Mouse (Mus musculus): ENCODE measurements at regions not wholly inside any gene's neighbourhood (a gene's known extent, or its start where the extent isn't known, plus 50 kb on each side); places are given as distances from the start of the nearest gene placed in this dataset.

DNA sequence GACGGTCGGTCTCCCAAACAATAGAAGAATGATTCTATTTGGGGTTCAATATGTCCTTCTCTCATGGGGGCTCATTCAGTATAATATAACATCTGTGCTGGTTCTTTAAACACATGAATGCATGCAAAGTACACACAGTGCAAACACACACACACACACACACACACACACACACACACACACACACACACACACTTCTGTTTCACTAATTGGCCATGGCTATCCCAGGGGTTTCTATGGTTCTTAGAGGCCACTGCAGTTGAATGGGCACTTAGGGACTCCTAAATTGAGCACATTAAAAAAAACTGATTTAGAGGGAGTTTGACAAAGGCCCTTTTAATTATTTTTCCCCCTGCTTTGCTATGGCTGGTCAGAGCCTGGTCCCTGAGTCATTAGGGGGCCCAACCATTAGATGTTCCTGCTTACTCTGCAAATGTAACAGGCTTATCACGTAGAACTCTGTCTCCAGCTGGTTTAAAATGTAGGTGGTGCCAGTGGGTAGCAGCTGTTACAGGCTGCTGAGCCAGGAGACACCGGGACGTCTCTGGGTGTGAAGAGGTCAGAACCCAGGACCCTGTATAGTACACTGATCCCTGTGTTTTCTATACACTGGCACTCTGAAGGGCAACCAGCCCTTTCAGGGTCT lies 82.1 kb upstream of the Tab2 start:
- H3K9ac ChIP-seq (replicated peaks; ENCODE audit: low read depth, low read length): no peak overlapping the region
- H3K4me1 ChIP-seq (ENCODE audit: control insufficient read depth, insufficient read depth, low read length): peaks cover 4% of the 10 kb centered on the region; the same call in 1 of the 2 replicates
- WGBS: 7% methylated on average over 5 of the region's 5 CpGs
- no peaks in the 10 kb centered on the region for H3K27me3 ChIP-seq (ENCODE audit: control insufficient read depth, insufficient read depth, low read length)
- no peaks in the 10 kb centered on the region for H3K9me3 ChIP-seq (ENCODE audit: control insufficient read depth, low read length)
- H3K36me3 ChIP-seq (ENCODE audit: control insufficient read depth, insufficient read depth, low read length): no peaks in the 10 kb centered on the region
- H3K27ac ChIP-seq (ENCODE audit: low read depth, low read length): peak overlapping the region; percentile 71; the same call in 1 of the 2 replicates
- peak; percentile 91 for ATAC-seq (ENCODE audit: low read depth)
- no peak overlapping the region for H3K4me3 ChIP-seq (ENCODE audit: low read depth, low read length)
- H3K4me2 ChIP-seq (ENCODE audit: low read depth, low read length): peak overlapping the region; percentile 6; the same call in 1 of the 2 replicates

DNA sequence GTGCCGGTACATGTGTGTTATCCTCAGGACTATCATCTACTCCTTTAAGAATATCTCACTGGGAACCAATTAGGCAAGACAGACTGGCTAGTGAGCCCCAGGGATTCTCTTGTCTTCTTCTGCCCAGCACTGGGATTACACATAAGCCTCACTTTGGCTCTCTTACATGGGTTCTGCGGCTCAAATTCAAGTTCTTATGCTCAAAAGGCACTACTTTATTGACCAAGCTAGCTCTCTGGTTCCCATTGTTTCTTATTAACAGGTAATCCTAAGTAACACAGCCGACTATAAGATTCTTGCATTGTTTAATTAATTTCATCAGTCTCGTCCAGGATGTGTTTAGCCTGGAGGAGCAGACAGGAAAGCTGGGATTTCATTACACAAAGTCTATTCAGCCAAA lies 80.3 kb upstream of the Tab2 start:
- no peak overlapping the region for H3K4me3 ChIP-seq (ENCODE audit: low read depth, low read length)
- H3K27me3 ChIP-seq (ENCODE audit: control insufficient read depth, insufficient read depth, low read length): no peaks in the 10 kb centered on the region
- no peaks in the 10 kb centered on the region for H3K36me3 ChIP-seq (ENCODE audit: control insufficient read depth, insufficient read depth, low read length)
- H3K9me3 ChIP-seq (ENCODE audit: control insufficient read depth, low read length): no peaks in the 10 kb centered on the region
- H3K9ac ChIP-seq (replicated peaks; ENCODE audit: low read depth, low read length): no peak overlapping the region
- 77% methylated on average over 4 of the region's 4 CpGs for WGBS
- H3K4me1 ChIP-seq (ENCODE audit: control insufficient read depth, insufficient read depth, low read length): peaks cover 4% of the 10 kb centered on the region; the same call in 1 of the 2 replicates
- no peak for ATAC-seq (ENCODE audit: low read depth)
- no peak overlapping the region for H3K4me2 ChIP-seq (ENCODE audit: low read depth, low read length)
- no peak overlapping the region for H3K27ac ChIP-seq (ENCODE audit: low read depth, low read length)

DNA sequence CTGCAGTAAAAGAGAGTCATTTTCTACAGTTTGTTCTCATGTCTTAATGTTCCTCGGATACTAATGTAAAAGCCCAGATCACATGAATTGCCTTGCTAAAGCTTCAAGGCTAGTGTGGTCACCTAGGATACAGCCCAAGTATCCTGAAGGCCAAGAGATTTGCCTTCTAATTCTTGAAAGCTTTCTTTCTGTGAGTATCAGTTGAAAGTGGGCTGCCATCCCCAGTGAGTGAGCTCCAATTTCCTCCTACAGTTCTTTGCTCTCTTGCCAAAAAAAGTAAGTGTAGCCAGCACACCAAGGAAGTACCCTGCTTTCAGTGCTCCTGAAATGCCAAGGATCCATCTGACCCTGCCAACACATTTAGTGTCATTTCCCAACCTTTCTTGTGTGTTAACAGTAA lies 79.3 kb upstream of the Tab2 start:
- no peak for ATAC-seq (ENCODE audit: low read depth)
- Histone ChIP-seq H3K4me3 (ENCODE audit: low read depth, low read length) (no peak overlapping the region), H3K4me1 (ENCODE audit: control insufficient read depth, insufficient read depth, low read length) (peaks cover 4% of the 10 kb centered on the region; the same call in 1 of the 2 replicates), H3K27ac (ENCODE audit: low read depth, low read length) (no peak overlapping the region), H3K9me3 (ENCODE audit: control insufficient read depth, low read length) (no peaks in the 10 kb centered on the region), H3K27me3 (ENCODE audit: control insufficient read depth, insufficient read depth, low read length) (no peaks in the 10 kb centered on the region), H3K36me3 (ENCODE audit: control insufficient read depth, insufficient read depth, low read length) (no peaks in the 10 kb centered on the region), H3K4me2 (ENCODE audit: low read depth, low read length) (no peak overlapping the region), H3K9ac (replicated peaks; ENCODE audit: low read depth, low read length) (no peak overlapping the region)
- 17% methylated on average over 1 of the region's 1 CpGs for WGBS

DNA sequence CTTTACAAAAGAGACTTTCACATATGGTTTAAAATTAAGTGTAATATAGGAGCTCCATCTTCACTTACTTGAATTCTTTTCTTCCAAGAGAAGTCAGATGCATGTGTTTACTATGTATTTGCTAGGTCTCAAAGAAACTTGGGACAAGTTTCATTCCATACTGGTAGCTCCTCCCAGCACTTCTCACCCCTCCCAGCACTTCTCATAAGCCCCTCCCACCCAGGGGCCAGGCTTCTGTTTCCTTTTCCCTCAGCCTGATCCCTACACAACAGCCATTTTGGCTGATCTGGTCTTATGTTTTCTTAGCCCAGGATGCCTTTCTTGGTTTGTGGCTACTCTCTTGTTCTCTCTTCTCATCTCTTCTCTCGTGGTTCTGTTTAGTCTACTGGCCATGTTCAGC lies 76.2 kb upstream of the Tab2 start:
- ATAC-seq (ENCODE audit: low read depth): no peak
- Histone ChIP-seq H3K27me3 (ENCODE audit: control insufficient read depth, insufficient read depth, low read length) (no peaks in the 10 kb centered on the region), H3K9me3 (ENCODE audit: control insufficient read depth, low read length) (no peaks in the 10 kb centered on the region), H3K4me2 (ENCODE audit: low read depth, low read length) (no peak overlapping the region), H3K9ac (replicated peaks; ENCODE audit: low read depth, low read length) (no peak overlapping the region), H3K4me1 (ENCODE audit: control insufficient read depth, insufficient read depth, low read length) (no peaks in the 10 kb centered on the region), H3K36me3 (ENCODE audit: control insufficient read depth, insufficient read depth, low read length) (no peaks in the 10 kb centered on the region), H3K4me3 (ENCODE audit: low read depth, low read length) (no peak overlapping the region), H3K27ac (ENCODE audit: low read depth, low read length) (no peak overlapping the region)
- 90% methylated on average over 1 of the region's 1 CpGs for WGBS

DNA sequence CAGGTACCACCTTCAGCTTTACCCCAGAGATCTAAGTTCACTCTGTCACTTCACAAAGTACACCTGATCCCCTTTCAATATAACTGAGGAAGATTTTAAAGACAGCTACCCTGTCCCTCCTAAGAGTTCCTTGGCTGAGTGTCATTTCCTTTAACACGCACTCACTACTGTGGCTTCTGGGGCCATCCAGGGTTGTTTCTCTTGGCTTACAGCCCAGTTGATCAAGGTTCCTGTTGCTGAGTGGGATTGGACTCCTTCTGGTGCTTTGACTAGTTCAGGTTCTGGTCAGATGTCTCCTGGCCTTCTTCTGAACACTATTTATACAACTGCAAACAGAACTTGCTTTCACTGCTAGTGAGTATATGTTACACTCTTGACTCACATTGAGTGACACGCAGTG lies 72.8 kb upstream of the Tab2 start:
- H3K27me3 ChIP-seq (ENCODE audit: control insufficient read depth, insufficient read depth, low read length): no peaks in the 10 kb centered on the region
- ATAC-seq (ENCODE audit: low read depth): no peak
- no peaks in the 10 kb centered on the region for H3K36me3 ChIP-seq (ENCODE audit: control insufficient read depth, insufficient read depth, low read length)
- H3K27ac ChIP-seq (ENCODE audit: low read depth, low read length): no peak overlapping the region
- H3K4me1 ChIP-seq (ENCODE audit: control insufficient read depth, insufficient read depth, low read length): no peaks in the 10 kb centered on the region
- H3K4me3 ChIP-seq (ENCODE audit: low read depth, low read length): no peak overlapping the region
- WGBS: 84% methylated on average over 2 of the region's 2 CpGs
- no peaks in the 10 kb centered on the region for H3K9me3 ChIP-seq (ENCODE audit: control insufficient read depth, low read length)
- no peak overlapping the region for H3K4me2 ChIP-seq (ENCODE audit: low read depth, low read length)
- H3K9ac ChIP-seq (replicated peaks; ENCODE audit: low read depth, low read length): no peak overlapping the region

DNA sequence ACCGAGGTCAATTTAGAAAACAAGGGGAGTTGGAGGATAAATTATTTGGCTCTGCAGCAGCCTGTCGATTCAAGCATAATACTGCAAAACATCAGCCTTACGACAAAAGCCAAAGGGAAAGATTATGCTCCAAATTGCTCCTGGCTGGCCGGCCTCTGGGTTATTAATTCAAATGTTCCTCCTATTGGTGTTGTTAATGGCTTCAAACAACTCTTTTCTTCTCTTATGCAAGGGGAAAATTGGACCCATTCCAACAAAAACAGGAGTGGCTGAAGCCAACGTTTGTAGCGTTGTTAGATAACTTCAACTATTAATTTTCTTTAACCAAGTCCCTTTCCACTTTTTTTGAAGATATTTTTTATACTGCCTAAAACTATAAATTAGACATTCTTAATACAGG lies 71.0 kb upstream of the Tab2 start:
- H3K9ac ChIP-seq (replicated peaks; ENCODE audit: low read depth, low read length): no peak overlapping the region
- no peaks in the 10 kb centered on the region for H3K4me1 ChIP-seq (ENCODE audit: control insufficient read depth, insufficient read depth, low read length)
- H3K27me3 ChIP-seq (ENCODE audit: control insufficient read depth, insufficient read depth, low read length): no peaks in the 10 kb centered on the region
- 11% methylated on average over 6 of the region's 6 CpGs for WGBS
- H3K9me3 ChIP-seq (ENCODE audit: control insufficient read depth, low read length): no peaks in the 10 kb centered on the region
- no peak overlapping the region for H3K4me3 ChIP-seq (ENCODE audit: low read depth, low read length)
- ATAC-seq (ENCODE audit: low read depth): no peak
- no peak overlapping the region for H3K4me2 ChIP-seq (ENCODE audit: low read depth, low read length)
- H3K36me3 ChIP-seq (ENCODE audit: control insufficient read depth, insufficient read depth, low read length): no peaks in the 10 kb centered on the region
- H3K27ac ChIP-seq (ENCODE audit: low read depth, low read length): no peak overlapping the region

DNA sequence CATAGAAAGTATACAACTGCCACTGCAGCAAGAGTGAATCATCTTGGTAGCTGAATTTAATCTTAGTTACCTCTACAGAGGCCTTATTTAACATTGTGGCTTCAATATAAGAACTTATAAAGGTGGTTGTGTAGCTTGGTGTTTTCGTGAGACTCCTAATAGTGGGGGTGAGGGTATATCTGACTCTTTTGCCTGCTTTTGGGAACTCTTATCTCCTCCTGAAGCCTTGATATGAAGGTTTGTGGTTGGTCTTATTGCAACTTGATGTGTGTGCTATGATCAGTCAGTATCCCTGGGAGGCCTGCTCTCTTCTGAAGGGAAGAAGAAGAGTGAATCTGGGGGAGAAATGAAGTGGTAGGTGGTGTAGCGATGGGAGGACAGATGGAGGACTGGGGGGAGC lies 67.7 kb upstream of the Tab2 start:
- H3K4me2 ChIP-seq (ENCODE audit: low read depth, low read length): no peak overlapping the region
- 95% methylated on average over 2 of the region's 2 CpGs for WGBS
- H3K27ac ChIP-seq (ENCODE audit: low read depth, low read length): no peak overlapping the region
- H3K4me1 ChIP-seq (ENCODE audit: control insufficient read depth, insufficient read depth, low read length): no peaks in the 10 kb centered on the region
- no peaks in the 10 kb centered on the region for H3K9me3 ChIP-seq (ENCODE audit: control insufficient read depth, low read length)
- no peak overlapping the region for H3K9ac ChIP-seq (replicated peaks; ENCODE audit: low read depth, low read length)
- H3K36me3 ChIP-seq (ENCODE audit: control insufficient read depth, insufficient read depth, low read length): no peaks in the 10 kb centered on the region
- ATAC-seq (ENCODE audit: low read depth): no peak
- H3K27me3 ChIP-seq (ENCODE audit: control insufficient read depth, insufficient read depth, low read length): no peaks in the 10 kb centered on the region
- no peak overlapping the region for H3K4me3 ChIP-seq (ENCODE audit: low read depth, low read length)

DNA sequence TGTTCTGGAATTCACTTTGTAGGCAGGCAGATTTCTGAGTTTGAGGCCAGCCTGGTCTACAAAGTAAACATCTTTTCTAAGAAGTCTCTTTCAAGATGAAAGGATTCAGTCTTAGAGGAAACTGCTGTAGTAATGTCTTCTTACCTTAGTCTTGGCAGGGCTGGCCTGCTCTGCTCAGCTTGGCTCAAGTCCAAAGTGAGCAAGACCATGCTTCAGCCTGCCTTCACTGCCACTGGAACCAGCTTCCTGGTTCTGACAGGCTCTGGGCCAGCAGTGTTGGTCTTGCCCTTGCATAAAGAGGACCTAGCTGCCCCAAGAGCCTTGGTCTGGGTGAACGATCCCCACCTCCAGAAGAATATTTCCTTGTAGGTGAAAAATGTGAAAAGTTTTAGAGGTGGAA lies 65.9 kb upstream of the Tab2 start:
- no peak overlapping the region for H3K4me2 ChIP-seq (ENCODE audit: low read depth, low read length)
- H3K27me3 ChIP-seq (ENCODE audit: control insufficient read depth, insufficient read depth, low read length): no peaks in the 10 kb centered on the region
- no peak overlapping the region for H3K4me3 ChIP-seq (ENCODE audit: low read depth, low read length)
- WGBS: 88% methylated on average over 1 of the region's 1 CpGs
- no peak overlapping the region for H3K27ac ChIP-seq (ENCODE audit: low read depth, low read length)
- no peak for ATAC-seq (ENCODE audit: low read depth)
- H3K4me1 ChIP-seq (ENCODE audit: control insufficient read depth, insufficient read depth, low read length): no peaks in the 10 kb centered on the region
- no peaks in the 10 kb centered on the region for H3K36me3 ChIP-seq (ENCODE audit: control insufficient read depth, insufficient read depth, low read length)
- no peaks in the 10 kb centered on the region for H3K9me3 ChIP-seq (ENCODE audit: control insufficient read depth, low read length)
- H3K9ac ChIP-seq (replicated peaks; ENCODE audit: low read depth, low read length): no peak overlapping the region

DNA sequence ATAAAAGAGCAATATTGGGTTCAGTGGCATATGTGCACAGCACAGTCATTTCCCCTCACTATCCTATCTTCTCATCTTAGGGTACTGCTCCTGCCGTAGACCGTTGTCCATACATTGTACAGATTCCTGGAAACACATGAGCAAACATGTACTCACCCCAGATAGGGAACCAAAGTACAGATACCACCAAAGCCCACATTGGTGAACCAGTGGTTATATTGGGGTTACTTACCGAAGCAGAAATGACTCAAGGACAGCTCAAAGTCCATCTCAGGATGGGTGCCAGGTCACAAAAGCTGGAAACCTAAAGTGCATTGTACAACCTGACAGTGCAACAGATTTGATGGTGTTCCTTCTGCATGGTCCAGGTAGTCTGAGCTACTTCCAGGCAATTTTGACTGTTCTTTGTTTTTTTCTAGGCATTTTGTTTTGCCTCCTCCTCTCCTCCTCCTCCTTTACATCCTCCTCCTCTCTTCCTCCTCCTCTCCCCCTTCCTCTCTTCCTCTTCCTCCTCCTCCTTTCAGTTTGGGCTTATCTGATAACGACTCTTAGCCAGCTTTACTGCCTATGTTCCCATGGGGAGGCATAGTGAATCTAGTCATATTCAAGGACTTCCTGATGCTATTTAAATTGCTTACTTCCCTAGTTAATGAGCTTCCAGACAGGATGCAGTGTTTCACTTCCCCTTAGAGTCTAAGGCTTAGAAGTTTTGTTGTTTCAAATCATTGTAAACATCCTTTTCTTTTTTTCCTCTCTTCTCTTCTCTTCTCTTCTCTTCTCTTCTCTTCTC lies 65.1 kb upstream of the Tab2 start:
- Histone ChIP-seq H3K4me3 (ENCODE audit: low read depth, low read length) (no peak overlapping the region), H3K4me2 (ENCODE audit: low read depth, low read length) (no peak overlapping the region), H3K9ac (replicated peaks; ENCODE audit: low read depth, low read length) (no peak overlapping the region), H3K27ac (ENCODE audit: low read depth, low read length) (no peak overlapping the region), H3K27me3 (ENCODE audit: control insufficient read depth, insufficient read depth, low read length) (no peaks in the 10 kb centered on the region), H3K36me3 (ENCODE audit: control insufficient read depth, insufficient read depth, low read length) (no peaks in the 10 kb centered on the region), H3K9me3 (ENCODE audit: control insufficient read depth, low read length) (no peaks in the 10 kb centered on the region), H3K4me1 (ENCODE audit: control insufficient read depth, insufficient read depth, low read length) (no peaks in the 10 kb centered on the region)
- WGBS: 75% methylated on average over 4 of the region's 4 CpGs
- ATAC-seq (ENCODE audit: low read depth): no peak
